In the genomic region with DNA sequence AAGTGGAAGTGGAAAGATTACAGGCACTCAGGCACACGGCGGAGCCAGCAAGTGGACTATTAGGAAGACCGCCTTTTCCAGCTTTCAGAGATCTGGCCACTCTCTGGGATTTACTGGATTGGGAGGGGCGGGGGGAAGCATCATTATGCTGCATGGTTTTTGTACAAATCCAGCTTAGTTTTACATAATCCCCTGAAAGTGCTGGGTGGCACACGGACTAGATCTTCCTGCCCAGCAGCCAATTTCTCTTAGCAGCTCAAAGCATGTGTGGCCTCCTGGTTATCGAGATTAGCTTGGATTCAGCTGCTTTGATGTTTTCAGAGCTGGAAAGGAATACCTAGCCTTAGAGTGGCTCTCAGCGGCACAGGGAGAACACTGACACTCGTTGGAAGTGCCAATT, we compare ENCODE assay signal across 20 mouse cellular contexts. TPM values are rescaled to one million over a fixed set of nuclear protein-coding genes. Genes with fewer than 3 reads are reported as not detected.
"Had no signal": no experiment of that assay in that cellular context is flagged by ENCODE, and none has a peak within 500 bp of the region (broad histone marks: within the 10 kb centered on the region; RNA-seq: fewer than 3 reads in every experiment).

No protein-coding gene starts in this region.

- H3K4me1 ChIP-seq: limb, embryonic 10.5 days; liver, embryonic 15.5 days; stomach, embryonic 15.5 days had no signal

- H3K4me2 ChIP-seq: liver, embryonic 11.5 days; liver, embryonic 15.5 days; midbrain, embryonic 12.5 days; stomach, embryonic 15.5 days had no signal

- H3K9ac ChIP-seq: liver, embryonic 15.5 days; midbrain, embryonic 12.5 days; stomach, embryonic 15.5 days had no signal

- H3K9me3 ChIP-seq: limb, embryonic 10.5 days; liver, embryonic 15.5 days; midbrain, embryonic 12.5 days; stomach, embryonic 15.5 days had no signal

- H3K27ac ChIP-seq: layer of hippocampus, adult 2 months; limb, embryonic 10.5 days; liver, embryonic 15.5 days; midbrain, embryonic 12.5 days; stomach, embryonic 15.5 days had no signal

- ATAC-seq: lung, postnatal 0 days had no signal

- DNase-seq: kidney, adult 11 months; kidney, postnatal 10 days; kidney, postnatal 4 days; lung, adult 2 months; lung, postnatal 36 days; right cerebral cortex, postnatal 14 days; thymus, adult 2 months; thymus, postnatal 25 days had no signal

- H3K27me3 ChIP-seq: liver, embryonic 15.5 days; midbrain, embryonic 12.5 days; stomach, embryonic 15.5 days had no signal

- H3K36me3 ChIP-seq: limb, embryonic 10.5 days; liver, embryonic 15.5 days; midbrain, embryonic 12.5 days; stomach, embryonic 15.5 days had no signal

- H3K4me3 ChIP-seq: layer of hippocampus, adult 2 months; limb, embryonic 10.5 days; liver, embryonic 15.5 days; midbrain, embryonic 12.5 days; stomach, embryonic 15.5 days had no signal

RNA-seq across cellular contexts. Expression of a gene that starts 34.5 kb away (rescaled TPM):
- total RNA-seq: layer of hippocampus, adult 2 months; layer of hippocampus, postnatal 10 days; left cerebral cortex, postnatal 10 days; megakaryocyte, adult 5-6 weeks had no signal
- polyA plus RNA-seq: lung, adult 2 months; spleen, adult 2 months; urinary bladder, adult 2 months had no signal
